Mouse (Mus musculus): ENCODE data around the gene Ryk.

Gene Ryk

DNA sequence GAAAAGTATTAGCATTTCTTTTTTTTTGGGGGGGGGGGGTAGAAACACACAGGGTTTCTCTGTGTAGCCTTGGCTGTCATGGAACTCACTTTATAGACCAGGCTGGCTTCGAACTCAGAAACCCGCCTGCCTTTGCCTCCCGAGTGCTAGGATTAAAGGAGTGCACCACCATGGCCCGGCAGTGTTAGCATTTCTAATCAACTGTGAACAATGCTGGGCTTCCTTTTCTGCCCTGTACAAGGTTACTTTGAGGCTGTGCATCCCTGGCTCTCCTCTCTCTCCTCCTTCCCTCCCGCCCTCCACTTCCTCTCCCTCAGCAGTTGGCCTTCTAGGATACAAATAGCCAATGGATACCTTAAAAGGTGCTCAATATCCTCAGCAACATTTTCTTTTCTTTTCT is 114.0 kb downstream of the Ryk start:
- DNase-seq (ENCODE audit: low spot score in 2 of 2), result no peak

DNA sequence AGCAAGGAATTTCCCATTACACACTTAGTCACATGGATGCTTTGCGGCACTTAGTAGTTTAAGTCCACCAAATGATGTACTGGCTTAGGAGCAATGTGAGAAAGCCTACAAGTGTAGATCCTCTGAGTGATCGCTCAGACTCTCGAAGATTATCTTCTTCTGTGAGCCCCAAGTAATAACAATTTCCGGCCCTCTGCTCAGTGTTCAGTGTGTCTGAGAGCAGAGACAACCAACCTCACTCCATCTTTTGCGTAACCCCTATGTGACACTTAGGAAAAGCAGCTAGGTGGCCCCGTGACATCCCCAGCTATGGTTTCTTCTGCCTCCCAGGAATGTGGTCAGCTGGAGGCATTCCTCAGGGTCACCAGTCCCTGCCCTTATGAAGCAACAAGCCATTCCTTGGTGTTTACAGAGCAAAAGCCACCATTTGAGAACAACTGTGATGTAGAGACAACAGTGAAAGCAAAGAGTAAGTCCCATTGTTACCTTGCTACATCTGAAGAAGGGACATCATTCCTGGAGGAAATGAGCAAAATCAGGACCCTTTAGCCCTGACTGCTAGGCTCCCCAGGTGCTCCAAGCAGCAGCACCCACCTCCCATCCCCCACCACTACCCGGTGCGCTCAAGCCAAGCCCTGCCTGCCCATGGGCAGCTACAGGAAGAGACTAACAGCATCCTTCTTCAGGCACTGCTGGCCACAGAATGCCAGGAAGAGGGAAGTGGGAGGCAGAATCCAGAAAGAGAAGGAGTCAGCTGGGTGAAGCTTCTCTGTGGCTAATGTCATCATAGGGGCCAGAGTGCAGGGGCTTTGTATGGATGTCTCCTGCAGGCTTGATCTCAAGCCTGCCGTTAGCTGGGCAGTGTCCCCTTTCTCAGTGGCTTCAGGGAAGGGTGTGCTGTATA is 116.6 kb downstream of the Ryk start:
- no peak for DNase-seq (ENCODE audit: low spot score in 2 of 2)

DNA sequence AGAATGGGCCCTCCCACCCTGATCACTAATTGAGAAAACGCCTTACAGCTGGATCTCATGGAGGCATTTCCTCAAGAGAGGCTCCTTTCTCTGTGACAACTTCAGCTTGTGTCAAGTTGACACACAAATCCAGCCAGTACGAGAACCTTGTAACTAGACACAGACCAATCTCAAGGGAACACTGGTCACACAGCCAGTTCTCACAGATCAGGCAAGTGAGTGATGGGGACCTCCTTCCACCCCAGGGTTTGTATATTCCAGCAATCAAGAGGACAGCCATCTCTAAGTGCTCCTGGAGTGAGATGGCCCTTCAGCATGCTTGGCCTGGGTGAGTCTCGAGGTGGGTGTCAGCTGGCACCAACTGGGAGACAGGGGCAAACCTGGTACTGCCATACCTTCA is 121.1 kb downstream of the Ryk start:
- no peak for DNase-seq (ENCODE audit: low spot score in 2 of 2)
